Mouse (Mus musculus): Measurements from ENCODE around the gene Tnfrsf13b.
"Not testable (repeated sequence)": the region's sequence is repeated elsewhere in the genome, so short reads cannot be mapped to it uniquely, and the experiment has no call there.

Gene Tnfrsf13b

GRCm38 (mm10) chr11:61164881-61165280 lies 38.3 kb downstream of the Tnfrsf13b start:
- no peaks in the 10 kb centered on the region for H3K27me3 ChIP-seq (ENCODE audit: insufficient read depth, low read length)
- no peak for TF ChIP-seq NANOG (IDR thresholded peaks at IDR 0.05; ENCODE audit: borderline replicate concordance, low read length)
- TF ChIP-seq CTCF (conservative IDR thresholded peaks at IDR 0.05; ENCODE audit: low read length): no peak
- no peak for TF ChIP-seq POU5F1 (IDR thresholded peaks at IDR 0.05; ENCODE audit: borderline replicate concordance, low read length)
- H3K4me1 ChIP-seq (replicated peaks; ENCODE audit: low read depth, low read length): peaks cover 49% of the 10 kb centered on the region
- no peaks in the 10 kb centered on the region for H3K9me3 ChIP-seq (ENCODE audit: low read length)
- H3K4me3 ChIP-seq (replicated peaks; ENCODE audit: low read length): no peak overlapping the region
- H3K36me3 ChIP-seq (ENCODE audit: insufficient read depth, low read length): peaks cover 92% of the 10 kb centered on the region

GRCm38 (mm10) chr11:61170184-61170583 lies 43.6 kb downstream of the Tnfrsf13b start:
- H3K27me3 ChIP-seq (ENCODE audit: insufficient read depth, low read length): no peaks in the 10 kb centered on the region
- H3K9me3 ChIP-seq (ENCODE audit: low read length): no peaks in the 10 kb centered on the region
- H3K4me1 ChIP-seq (replicated peaks; ENCODE audit: low read depth, low read length): peaks cover 62% of the 10 kb centered on the region
- TF ChIP-seq CTCF (conservative IDR thresholded peaks at IDR 0.05; ENCODE audit: low read length) (no peak), POU5F1 (IDR thresholded peaks at IDR 0.05; ENCODE audit: borderline replicate concordance, low read length) (no peak), NANOG (IDR thresholded peaks at IDR 0.05; ENCODE audit: borderline replicate concordance, low read length) (no peak)
- no peak overlapping the region for H3K4me3 ChIP-seq (replicated peaks; ENCODE audit: low read length)
- H3K36me3 ChIP-seq (ENCODE audit: insufficient read depth, low read length): peaks cover 65% of the 10 kb centered on the region

GRCm38 (mm10) chr11:61173477-61173876 lies 46.9 kb downstream of the Tnfrsf13b start:
- not testable (repeated sequence) for H3K9me3 ChIP-seq (ENCODE audit: low read length); H3K27me3 ChIP-seq (ENCODE audit: insufficient read depth, low read length)
- H3K4me1 ChIP-seq (replicated peaks; ENCODE audit: low read depth, low read length): peaks cover 70% of the 10 kb centered on the region
- H3K4me3 ChIP-seq (replicated peaks; ENCODE audit: low read length): peak overlapping the region; percentile 100
- H3K36me3 ChIP-seq (ENCODE audit: insufficient read depth, low read length): peaks cover 32% of the 10 kb centered on the region

- peak overlapping the region; percentile 100 for H3K4me3 ChIP-seq (replicated peaks; ENCODE audit: low read length)
- peaks cover 61% of the 10 kb centered on the region for H3K4me1 ChIP-seq (replicated peaks; ENCODE audit: low read depth, low read length)
- H3K36me3 ChIP-seq (ENCODE audit: insufficient read depth, low read length): peaks cover 26% of the 10 kb centered on the region
- TF ChIP-seq NANOG (IDR thresholded peaks at IDR 0.05; ENCODE audit: borderline replicate concordance, low read length): no peak
- TF ChIP-seq CTCF (conservative IDR thresholded peaks at IDR 0.05; ENCODE audit: low read length): peak; percentile 22; the same call in 1 of the 2 replicates
- no peaks in the 10 kb centered on the region for H3K27me3 ChIP-seq (ENCODE audit: insufficient read depth, low read length)
- H3K9me3 ChIP-seq (ENCODE audit: low read length): no peaks in the 10 kb centered on the region
Observed at GRCm38 (mm10) chr11:61174291-61174820, 47.8 kb downstream of the Tnfrsf13b start.

- Histone ChIP-seq H3K36me3 (ENCODE audit: insufficient read depth, low read length) (peaks cover 26% of the 10 kb centered on the region), H3K4me3 (replicated peaks; ENCODE audit: low read length) (peak within 1 kb of the TSS; percentile 100), H3K9me3 (ENCODE audit: low read length) (no peaks in the 10 kb centered on the region), H3K27me3 (ENCODE audit: insufficient read depth, low read length) (no peaks in the 10 kb centered on the region), H3K4me1 (replicated peaks; ENCODE audit: low read depth, low read length) (peaks cover 57% of the 10 kb centered on the region)
- TF ChIP-seq CTCF (conservative IDR thresholded peaks at IDR 0.05; ENCODE audit: low read length) (no peak), NANOG (IDR thresholded peaks at IDR 0.05; ENCODE audit: borderline replicate concordance, low read length) (no peak), POU5F1 (IDR thresholded peaks at IDR 0.05; ENCODE audit: borderline replicate concordance, low read length) (no peak)
Observed at GRCm38 (mm10) chr11:61174821-61175658, 48.5 kb downstream of the Tnfrsf13b start, which contains the start of gene Usp22. Gene Usp22 (minus strand): TSS chr11:61175055.

GRCm38 (mm10) chr11:61175778-61176177 lies 49.2 kb downstream of the Tnfrsf13b start:
- TF ChIP-seq CTCF (conservative IDR thresholded peaks at IDR 0.05; ENCODE audit: low read length) (no peak), POU5F1 (IDR thresholded peaks at IDR 0.05; ENCODE audit: borderline replicate concordance, low read length) (no peak), NANOG (IDR thresholded peaks at IDR 0.05; ENCODE audit: borderline replicate concordance, low read length) (no peak)
- Histone ChIP-seq H3K36me3 (ENCODE audit: insufficient read depth, low read length) (peaks cover 21% of the 10 kb centered on the region), H3K4me3 (replicated peaks; ENCODE audit: low read length) (peak overlapping the region; percentile 100), H3K27me3 (ENCODE audit: insufficient read depth, low read length) (no peaks in the 10 kb centered on the region), H3K4me1 (replicated peaks; ENCODE audit: low read depth, low read length) (peaks cover 62% of the 10 kb centered on the region), H3K9me3 (ENCODE audit: low read length) (no peaks in the 10 kb centered on the region)

- Histone ChIP-seq H3K4me3 (replicated peaks; ENCODE audit: low read length) (no peak overlapping the region), H3K27me3 (ENCODE audit: insufficient read depth, low read length) (no peaks in the 10 kb centered on the region), H3K9me3 (ENCODE audit: low read length) (no peaks in the 10 kb centered on the region), H3K4me1 (replicated peaks; ENCODE audit: low read depth, low read length) (peaks cover 62% of the 10 kb centered on the region), H3K36me3 (ENCODE audit: insufficient read depth, low read length) (peaks cover 16% of the 10 kb centered on the region)
- TF ChIP-seq NANOG (IDR thresholded peaks at IDR 0.05; ENCODE audit: borderline replicate concordance, low read length): no peak
- TF ChIP-seq CTCF (conservative IDR thresholded peaks at IDR 0.05; ENCODE audit: low read length): no peak
- no peak for TF ChIP-seq POU5F1 (IDR thresholded peaks at IDR 0.05; ENCODE audit: borderline replicate concordance, low read length)
Observed at GRCm38 (mm10) chr11:61176321-61176720, 49.8 kb downstream of the Tnfrsf13b start.

GRCm38 (mm10) chr11:61180361-61180760 lies 53.8 kb downstream of the Tnfrsf13b start:
- Histone ChIP-seq H3K4me3 (replicated peaks; ENCODE audit: low read length) (no peak overlapping the region), H3K36me3 (ENCODE audit: insufficient read depth, low read length) (no peaks in the 10 kb centered on the region), H3K27me3 (ENCODE audit: insufficient read depth, low read length) (no peaks in the 10 kb centered on the region), H3K4me1 (replicated peaks; ENCODE audit: low read depth, low read length) (peaks cover 59% of the 10 kb centered on the region), H3K9me3 (ENCODE audit: low read length) (no peaks in the 10 kb centered on the region; the same call in 1 of the 2 replicates)
- TF ChIP-seq NANOG (IDR thresholded peaks at IDR 0.05; ENCODE audit: borderline replicate concordance, low read length): no peak
- no peak for TF ChIP-seq POU5F1 (IDR thresholded peaks at IDR 0.05; ENCODE audit: borderline replicate concordance, low read length)
- TF ChIP-seq CTCF (conservative IDR thresholded peaks at IDR 0.05; ENCODE audit: low read length): no peak

Measured in E14TG2a.4 (cell line).